46 mouse cellular contexts compared by ENCODE assay signal in the genomic region with DNA sequence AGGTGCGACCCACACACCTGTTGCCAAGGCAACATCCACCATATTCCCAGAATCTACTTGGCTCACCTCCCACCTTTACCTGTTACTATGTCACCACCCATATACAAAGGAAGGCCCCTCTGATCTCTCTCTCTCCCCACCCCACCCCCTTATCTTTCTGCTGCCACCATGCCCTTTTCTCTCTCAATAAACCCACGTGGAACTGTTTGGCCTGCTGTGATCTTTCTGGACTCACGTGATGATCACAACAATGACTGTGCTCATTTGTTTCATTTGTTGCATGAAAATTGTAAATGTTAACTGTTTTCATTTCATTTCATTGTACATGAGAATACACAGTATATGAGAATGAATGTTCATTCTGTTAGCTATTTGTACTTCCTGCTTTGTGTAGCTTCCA. TPM values are rescaled to one million over a fixed set of nuclear protein-coding genes. Genes with fewer than 3 reads are reported as not detected.
"Had no signal": no experiment of that assay in that cellular context is flagged by ENCODE, and none has a peak within 500 bp of the region (broad histone marks: within the 10 kb centered on the region; RNA-seq: fewer than 3 reads in every experiment).

No protein-coding gene starts in this region.

- H3K4me3 ChIP-seq: limb, embryonic 10.5 days; limb, embryonic 12.5 days; limb, embryonic 13.5 days; limb, embryonic 15.5 days; liver, embryonic 12.5 days; liver, embryonic 13.5 days; liver, embryonic 15.5 days; lung, embryonic 15.5 days; megakaryocyte, embryonic 14.5 days; midbrain, embryonic 10.5 days; midbrain, embryonic 12.5 days; midbrain, embryonic 13.5 days; midbrain, embryonic 15.5 days; myocyte; neural tube, embryonic 12.5 days had no signal

- H3K4me1 ChIP-seq: lung, embryonic 15.5 days had no signal

- H3K9ac ChIP-seq: limb, embryonic 12.5 days; limb, embryonic 13.5 days; limb, embryonic 15.5 days; liver, embryonic 12.5 days; liver, embryonic 13.5 days; liver, embryonic 14.5 days; liver, embryonic 15.5 days; liver, postnatal 0 days; lung, embryonic 14.5 days; lung, embryonic 15.5 days; midbrain, embryonic 12.5 days; midbrain, embryonic 13.5 days; midbrain, embryonic 15.5 days; neural tube, embryonic 12.5 days had no signal

- ATAC-seq: liver, embryonic 12.5 days; liver, postnatal 0 days; lung, postnatal 0 days; midbrain, embryonic 13.5 days; midbrain, embryonic 15.5 days; midbrain, embryonic 16.5 days had no signal

- H3K4me2 ChIP-seq: limb, embryonic 12.5 days; limb, embryonic 13.5 days; limb, embryonic 15.5 days; liver, embryonic 11.5 days; liver, embryonic 12.5 days; liver, embryonic 13.5 days; liver, embryonic 15.5 days; lung, embryonic 14.5 days; lung, embryonic 15.5 days; midbrain, embryonic 11.5 days; midbrain, embryonic 12.5 days; midbrain, embryonic 13.5 days; midbrain, embryonic 15.5 days; neural tube, embryonic 12.5 days had no signal

- H3K9me3 ChIP-seq: limb, embryonic 10.5 days; limb, embryonic 12.5 days; limb, embryonic 13.5 days; limb, embryonic 15.5 days; liver, embryonic 12.5 days; liver, embryonic 13.5 days; liver, embryonic 15.5 days; lung, embryonic 15.5 days; megakaryocyte, embryonic 14.5 days; midbrain, embryonic 10.5 days; midbrain, embryonic 12.5 days; midbrain, embryonic 13.5 days; midbrain, embryonic 15.5 days; neural tube, embryonic 12.5 days had no signal

- DNase-seq: left cerebral cortex, postnatal 4 days; liver; liver, embryonic 13.5 days; liver, postnatal 0 days; lung, adult 18-20 months; lung, adult 2 months; lung, embryonic 14.5 days; lung, postnatal 10 days; lung, postnatal 14 days; lung, postnatal 36 days; lung, postnatal 4 days; midbrain, embryonic 14.5 days had no signal

- H3K27ac ChIP-seq: limb, embryonic 10.5 days; limb, embryonic 12.5 days; limb, embryonic 13.5 days; limb, embryonic 15.5 days; liver, embryonic 12.5 days; liver, embryonic 13.5 days; liver, embryonic 14.5 days; liver, embryonic 15.5 days; lung, embryonic 15.5 days; macrophage; midbrain, embryonic 10.5 days; midbrain, embryonic 12.5 days; midbrain, embryonic 13.5 days; midbrain, embryonic 15.5 days; neural tube, embryonic 12.5 days had no signal

- H3K27me3 ChIP-seq: limb, embryonic 12.5 days; limb, embryonic 13.5 days; limb, embryonic 15.5 days; liver, embryonic 12.5 days; liver, embryonic 13.5 days; liver, embryonic 15.5 days; lung, embryonic 15.5 days; megakaryocyte, embryonic 14.5 days; midbrain, embryonic 12.5 days; midbrain, embryonic 13.5 days; midbrain, embryonic 15.5 days; neural tube, embryonic 12.5 days had no signal

- H3K36me3 ChIP-seq: limb, embryonic 10.5 days; limb, embryonic 12.5 days; limb, embryonic 13.5 days; limb, embryonic 15.5 days; liver, embryonic 12.5 days; liver, embryonic 13.5 days; liver, embryonic 15.5 days; lung, embryonic 15.5 days; midbrain, embryonic 10.5 days; midbrain, embryonic 12.5 days; midbrain, embryonic 13.5 days; midbrain, embryonic 15.5 days; neural tube, embryonic 12.5 days had no signal

RNA-seq across cellular contexts. Expression of gene Hnmt, which starts 1.3 kb away (rescaled TPM):
- polyA plus RNA-seq: myocyte had no signal

RNA-seq across cellular contexts. Expression of gene Tbpl2, which starts 45.9 kb away (rescaled TPM):
- total RNA-seq: left cerebral cortex, adult 8-10 months; left cerebral cortex, postnatal 10 days; left cerebral cortex, postnatal 14 days; left cerebral cortex, postnatal 25 days; left cerebral cortex, postnatal 36 days; left cerebral cortex, postnatal 4 days; liver, adult 2 months; megakaryocyte, adult 5-6 weeks; midbrain, postnatal 0 days; monocyte, adult 5-6 weeks had no signal
- polyA plus RNA-seq: limb, embryonic 10.5 days; limb, embryonic 11.5 days; limb, embryonic 12.5 days; limb, embryonic 13.5 days; limb, embryonic 14.5 days; limb, embryonic 15.5 days; liver, adult 2 months; liver, embryonic 11.5 days; liver, embryonic 12.5 days; liver, embryonic 13.5 days; liver, embryonic 14.5 days; liver, embryonic 15.5 days; liver, embryonic 16.5 days; liver, postnatal 0 days; lung, adult 2 months; lung, embryonic 14.5 days; lung, embryonic 15.5 days; lung, embryonic 16.5 days; lung, postnatal 0 days; macrophage; midbrain, embryonic 10.5 days; midbrain, embryonic 11.5 days; midbrain, embryonic 12.5 days; midbrain, embryonic 13.5 days; midbrain, embryonic 14.5 days; midbrain, embryonic 15.5 days; midbrain, embryonic 16.5 days; midbrain, postnatal 0 days; myocyte; neural tube, embryonic 11.5 days; neural tube, embryonic 12.5 days had no signal
